Mouse (Mus musculus) CH12.LX (cell line): ENCODE measurements around the gene Cldn7. TPM values are rescaled to one million over a fixed set of nuclear protein-coding genes. Genes with fewer than 3 reads are reported as not detected.
A peak's percentile ranks its signal among the peaks of the same experiment; 100 is the strongest.

ENCODE experiments used
- DNase-seq: peaks from one replicate; pipeline ENCODE4 v3.0.0-alpha.2; 2013; ENCODE audit errors: extremely low read depth
- H3K27ac ChIP-seq: 2 replicates; pipeline ENCODE4 v1.5.1; 2012; ENCODE audit warnings: low read depth, mild to moderate bottlenecking, control low read depth, moderate library complexity; ENCODE audit not compliant: insufficient read depth
- H3K27me3 ChIP-seq: replicated peaks from 2 replicates; pipeline ENCODE3; 2012; ENCODE audit warnings: inconsistent platforms
- H3K36me3 ChIP-seq, 2 experiments: replicated peaks in 1 of 2; 2 replicates each; pipeline versions ENCODE3 to v1.6.1; 2012; ENCODE audit warnings: inconsistent platforms in 1 of 2, low read length in 1 of 2, mild to moderate bottlenecking in 1 of 2, mixed read lengths in 1 of 2, moderate library complexity in 1 of 2; ENCODE audit not compliant: control insufficient read depth in 1 of 2, insufficient read depth in 1 of 2
- H3K4me1 ChIP-seq, 2 experiments: 2 replicates each; pipeline ENCODE4 v1.6.1; 2012; ENCODE audit warnings: inconsistent platforms in 1 of 2, moderate library complexity in 1 of 2; ENCODE audit not compliant: insufficient read depth in 2 of 2, control insufficient read depth in 1 of 2
- H3K4me2 ChIP-seq: 2 replicates; pipeline ENCODE4 v1.6.1; 2012; ENCODE audit warnings: low read depth, mild to moderate bottlenecking, control low read depth; ENCODE audit not compliant: poor library complexity, insufficient read depth, severe bottlenecking
- H3K4me3 ChIP-seq, 3 experiments: fragments of 150-350 bp in 1 of 3; sonication (generic) in 1 of 3; replicated peaks in 1 of 3; 2 replicates each; pipeline versions ENCODE3 to v1.5.1; 2011 to 2012; ENCODE audit warnings: low read depth in 2 of 3, low read length in 2 of 3, mild to moderate bottlenecking in 2 of 3, moderate library complexity in 2 of 3, control low read depth in 1 of 3, improper control_type of control experiment in 1 of 3, inconsistent platforms in 1 of 3, mixed read lengths in 1 of 3; ENCODE audit not compliant: poor library complexity in 1 of 3
- H3K79me2 ChIP-seq: replicated peaks from 2 replicates; pipeline ENCODE4 v1.6.1; 2012; ENCODE audit warnings: mild to moderate bottlenecking, moderate library complexity; ENCODE audit not compliant: control insufficient read depth, poor library complexity, insufficient read depth, severe bottlenecking; ENCODE audit errors: extremely low read depth
- H3K9ac ChIP-seq: 2 replicates; pipeline ENCODE4 v1.6.1; 2012; ENCODE audit warnings: low read depth, mild to moderate bottlenecking, control low read depth, moderate library complexity; ENCODE audit not compliant: insufficient read depth
- H3K9me3 ChIP-seq: replicated peaks from 2 replicates; pipeline ENCODE3; 2012; ENCODE audit warnings: low read length, inconsistent platforms, mixed read lengths
- BHLHE40 ChIP-seq: IDR thresholded peaks from 2 replicates; pipeline ENCODE4 v1.6.1; 2011; ENCODE audit warnings: mild to moderate bottlenecking, low read depth, low read length, improper control_type of control experiment
- CHD1 ChIP-seq: IDR thresholded peaks from 2 replicates; pipeline ENCODE4 v1.6.1; 2012; ENCODE audit warnings: low read depth, low read length, improper control_type of control experiment, inconsistent platforms
- CHD2 ChIP-seq: IDR thresholded peaks from 2 replicates; pipeline ENCODE4 v1.6.1; 2011; ENCODE audit warnings: low read length, improper control_type of control experiment
- ELF1 ChIP-seq: IDR thresholded peaks from 2 replicates; pipeline ENCODE4 v1.6.1; 2014; ENCODE audit warnings: low read depth, mild to moderate bottlenecking, inconsistent platforms, low read length, improper control_type of control experiment
- EP300 ChIP-seq: IDR thresholded peaks from 2 replicates; pipeline ENCODE4 v1.6.1; 2011; ENCODE audit warnings: low read length, improper control_type of control experiment
- ETS1 ChIP-seq: conservative IDR thresholded peaks from 2 replicates; pipeline ENCODE4 v1.6.1; 2012; ENCODE audit warnings: low read depth, mild to moderate bottlenecking, inconsistent platforms, low read length, improper control_type of control experiment, moderate library complexity
- GABPA ChIP-seq: IDR thresholded peaks from 2 replicates; pipeline ENCODE4 v1.6.1; 2012; ENCODE audit warnings: low read depth, low read length, improper control_type of control experiment, inconsistent platforms; ENCODE audit not compliant: insufficient replicate concordance
- IRF4 ChIP-seq: IDR thresholded peaks from 2 replicates; pipeline ENCODE4 v1.6.1; 2014; ENCODE audit warnings: low read depth, mild to moderate bottlenecking, inconsistent platforms, low read length, improper control_type of control experiment
- JUN ChIP-seq: IDR thresholded peaks from 2 replicates; pipeline ENCODE4 v1.6.1; 2011; ENCODE audit warnings: low read depth, mild to moderate bottlenecking, low read length, improper control_type of control experiment, moderate library complexity; ENCODE audit not compliant: insufficient read depth
- JUND ChIP-seq: conservative IDR thresholded peaks from 2 replicates; pipeline ENCODE4 v1.6.1; 2011; ENCODE audit warnings: low read depth, low read length, improper control_type of control experiment
- KAT2A ChIP-seq: IDR thresholded peaks from 2 replicates; pipeline ENCODE4 v1.6.1; 2012; ENCODE audit warnings: low read length, improper control_type of control experiment, inconsistent platforms; ENCODE audit not compliant: insufficient replicate concordance
- MAX ChIP-seq: IDR thresholded peaks from 2 replicates; pipeline ENCODE4 v1.6.1; 2011; ENCODE audit warnings: low read length, improper control_type of control experiment
- MAZ ChIP-seq: IDR thresholded peaks from 2 replicates; pipeline ENCODE4 v1.6.1; 2012; ENCODE audit warnings: low read depth, mild to moderate bottlenecking, inconsistent platforms, low read length, improper control_type of control experiment, moderate library complexity
- MXI1 ChIP-seq: IDR thresholded peaks from 2 replicates; pipeline ENCODE4 v1.6.1; 2011; ENCODE audit warnings: mild to moderate bottlenecking, low read depth, low read length, improper control_type of control experiment
- MYC ChIP-seq: IDR thresholded peaks from 2 replicates; pipeline ENCODE4 v1.6.1; 2011; ENCODE audit warnings: low read depth, mild to moderate bottlenecking, improper control_type of control experiment, low read length
- NELFE ChIP-seq: IDR thresholded peaks from 2 replicates; pipeline ENCODE4 v1.6.1; 2011; ENCODE audit warnings: low read depth, low read length, improper control_type of control experiment
- NRF1 ChIP-seq: IDR thresholded peaks from 2 replicates; pipeline ENCODE4 v1.6.1; 2014; ENCODE audit warnings: low read depth, mild to moderate bottlenecking, inconsistent platforms, low read length, improper control_type of control experiment, moderate library complexity
- PAX5 ChIP-seq: IDR thresholded peaks from 2 replicates; pipeline ENCODE4 v1.6.1; 2012; ENCODE audit warnings: low read length, inconsistent platforms, mixed read lengths
- POLR2A ChIP-seq: IDR thresholded peaks from 2 replicates; pipeline ENCODE4 v1.6.1; 2011; ENCODE audit warnings: low read depth, mild to moderate bottlenecking, improper control_type of control experiment, low read length
- POLR2AphosphoS2 ChIP-seq: IDR thresholded peaks from 2 replicates; pipeline ENCODE4 v1.6.1; 2011; ENCODE audit warnings: low read depth, low read length, improper control_type of control experiment
- RAD21 ChIP-seq: IDR thresholded peaks from 2 replicates; pipeline ENCODE4 v1.6.1; 2011; ENCODE audit warnings: low read depth, mild to moderate bottlenecking, low read length, improper control_type of control experiment, moderate library complexity
- TBP ChIP-seq: conservative IDR thresholded peaks from 2 replicates; pipeline ENCODE4 v1.6.1; 2011; ENCODE audit warnings: low read depth, low read length, improper control_type of control experiment
- USF2 ChIP-seq: conservative IDR thresholded peaks from 2 replicates; pipeline ENCODE4 v1.6.1; 2011; ENCODE audit warnings: low read depth, low read length, improper control_type of control experiment
- ZKSCAN1 ChIP-seq: IDR thresholded peaks from 2 replicates; pipeline ENCODE4 v1.6.1; 2012; ENCODE audit warnings: low read depth, inconsistent platforms, low read length, improper control_type of control experiment, borderline replicate concordance
- ZMIZ1 ChIP-seq: IDR thresholded peaks from 2 replicates; pipeline ENCODE4 v1.6.1; 2012; ENCODE audit warnings: low read depth, mild to moderate bottlenecking, inconsistent platforms, low read length, improper control_type of control experiment
- dilution Hi-C: fragments of 300-500 bp; cut with MboI; formaldehyde crosslinking; loops from 2 replicates; pipeline ENCODE4 v1.14.3; 2020; ENCODE audit warnings: low sequenced_read_pairs; ENCODE audit not compliant: extremely low pct_unique_long_range_greater_than_20kb, extremely low pct_ligation_motif_present
- in situ Hi-C: fragments of 300-500 bp; cut with MboI; formaldehyde crosslinking; loops from 3 replicates; pipeline ENCODE4 v1.14.3; 2019; ENCODE audit warnings: low sequenced_read_pairs, low pct_ligation_motif_present, low pct_unique_long_range_greater_than_20kb, mixed read lengths
- polyA plus RNA-seq: library from polyadenylated mRNA; unstranded; fragments of >175 nt; gene quantifications from 2 replicates; pipeline ENCODE4 v1.2.1, GENCODE M21; 2012; ENCODE audit warnings: low read depth; ENCODE audit not compliant: insufficient read length
- total RNA-seq, 2 experiments: library from RNA; depleted of rRNA; stranded (reverse); fragments of 300-350 nt in 1 of 2; fragments of >200 nt in 1 of 2; gene quantifications; 2 replicates each; pipeline ENCODE4 v1.2.3; 2012 to 2014

The Cldn7 gene
- total and polyA plus RNA-seq, 3 experiments, result not detected

DNA sequence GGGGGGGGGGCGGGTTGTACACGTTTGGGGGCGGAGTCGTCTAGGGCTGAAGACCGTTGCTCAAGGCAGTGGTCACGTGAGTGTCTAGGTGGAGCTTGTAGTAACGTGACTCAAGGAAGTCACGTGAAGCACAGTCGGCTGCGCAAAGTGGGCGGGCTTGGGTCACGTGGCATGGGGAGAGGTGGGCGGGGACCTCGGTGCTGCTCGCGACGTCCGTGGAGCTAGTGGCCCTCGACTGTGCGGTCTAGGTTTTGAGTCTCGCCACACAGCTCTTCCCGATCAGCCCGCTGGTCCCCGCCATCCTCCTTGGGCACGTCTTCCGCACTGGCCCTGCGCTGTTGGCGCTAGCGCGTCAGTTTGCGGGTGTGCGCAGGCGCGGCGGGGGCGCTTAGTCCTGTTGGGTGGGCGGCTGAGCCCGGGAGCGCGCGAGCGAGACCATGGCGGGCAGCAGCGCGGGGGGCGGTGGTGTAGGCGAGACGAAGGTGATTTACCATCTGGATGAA lies 35.9 kb downstream of the Cldn7 start, which contains the start of gene Dvl2 (continued):
- peak; percentile 100 for TF ChIP-seq BHLHE40
- TF ChIP-seq TBP, result 0 out of 2 replicates have a peak, but pooled peaks have one; percentile 24
- peak; percentile 100 for TF ChIP-seq MAX
- TF ChIP-seq ZKSCAN1, result no peak
- TF ChIP-seq IRF4, result 0 out of 2 replicates have a peak, but pooled peaks have one; percentile 44
- no peak for TF ChIP-seq CHD1
- TF ChIP-seq NRF1, result peak; percentile 84
- no peak for TF ChIP-seq RAD21
- TF ChIP-seq ETS1, result peak; percentile 85
- TF ChIP-seq ZMIZ1, result peak; percentile 71
- peak; percentile 97 for TF ChIP-seq POLR2AphosphoS2
- no peak for TF ChIP-seq GABPA
- no peak for TF ChIP-seq PAX5
- peak; percentile 100 for TF ChIP-seq USF2
- peak; percentile 82 for TF ChIP-seq POLR2A
- TF ChIP-seq, all 38 proteins: peak for 22

DNA sequence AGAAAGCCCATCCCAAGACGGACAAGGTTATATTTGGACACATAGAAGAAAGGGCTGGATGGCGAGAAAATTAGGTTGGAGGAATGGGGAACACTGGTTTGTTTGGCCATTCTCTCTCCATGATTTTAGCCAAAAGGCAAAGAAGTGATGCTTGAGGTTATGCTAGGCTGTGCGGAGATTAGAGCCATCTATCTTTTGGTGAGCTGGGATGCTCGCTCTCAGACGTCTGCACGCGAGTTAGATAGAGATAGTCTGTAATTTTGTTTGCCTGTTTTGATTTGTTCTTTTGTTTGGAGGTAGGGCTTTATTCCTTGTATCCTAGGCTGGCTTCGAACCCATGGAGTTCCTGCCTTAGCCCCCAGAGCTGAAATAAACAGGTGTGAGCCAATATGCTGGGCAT lies 36.6 kb downstream of the Cldn7 start:
- H3K4me2 ChIP-seq, result peak overlapping the region; percentile 72
- H3K36me3 ChIP-seq, result peaks cover 39 to 71% of the 10 kb centered on the region in 2 experiments
- peak overlapping the region; percentile 62 to 96 (median 86) for H3K4me3 ChIP-seq
- peak overlapping the region; percentile 84 for H3K27ac ChIP-seq
- no peak for DNase-seq
- dilution Hi-C loops, result no loop called here
- in situ Hi-C loops, result loop anchor here (25.0 kb wide), 1 partner anchor 914 kb away; the partner anchor contains the start of genes Per1 and Vamp2
- TF ChIP-seq MYC, result no peak
- no peak for TF ChIP-seq NRF1
- TF ChIP-seq MAX, result no peak
- TF ChIP-seq CHD2, result no peak
- no peak for TF ChIP-seq PAX5
- TF ChIP-seq MAZ, result no peak
- TF ChIP-seq KAT2A, result no peak
- TF ChIP-seq NELFE, result no peak
- TF ChIP-seq EP300, result no peak
- no peak for TF ChIP-seq ELF1
- no peak for TF ChIP-seq BHLHE40
- no peak for TF ChIP-seq USF2
- TF ChIP-seq JUN, result no peak
- no peak for TF ChIP-seq RAD21
- no peak for TF ChIP-seq JUND
- no peak for TF ChIP-seq MXI1
- TF ChIP-seq POLR2AphosphoS2, result no peak
- H3K27me3 ChIP-seq, result no peaks in the 10 kb centered on the region
- peaks cover 12 to 63% of the 10 kb centered on the region in 2 experiments for H3K4me1 ChIP-seq
- no peaks in the 10 kb centered on the region for H3K9me3 ChIP-seq
- H3K79me2 ChIP-seq, result peaks cover 46% of the 10 kb centered on the region
- peak overlapping the region; percentile 57 for H3K9ac ChIP-seq
